In the genomic region with DNA sequence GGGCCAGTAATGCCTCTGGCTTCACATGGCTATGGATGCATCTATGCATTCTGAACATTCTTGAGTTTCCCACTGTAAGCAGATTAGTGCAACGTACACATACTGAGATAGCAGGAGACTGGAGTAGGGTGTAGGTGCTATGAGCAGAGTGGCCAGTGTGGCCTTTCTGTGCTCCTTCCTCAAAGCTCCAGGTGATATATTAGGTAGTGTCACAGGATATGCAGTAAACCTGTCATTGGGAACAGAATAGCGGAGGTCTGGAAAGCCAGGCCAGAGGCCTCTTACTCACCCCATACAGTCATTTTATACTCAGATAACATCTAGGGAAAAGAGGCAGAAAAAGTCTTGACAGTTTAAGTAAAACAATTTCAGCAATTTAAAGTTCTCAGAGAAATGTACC, we compare ENCODE assay signal across 27 mouse cellular contexts.
"Had no signal": no experiment of that assay in that cellular context is flagged by ENCODE, and none has a peak within 500 bp of the region (broad histone marks: within the 10 kb centered on the region; RNA-seq: fewer than 3 reads in every experiment).

No protein-coding gene starts in this region.

- H3K27ac ChIP-seq: gastrocnemius, adult 2 months; heart, embryonic 10.5 days; hindbrain, embryonic 10.5 days; hindbrain, embryonic 12.5 days; hindbrain, embryonic 14.5 days; intestine, embryonic 15.5 days; layer of hippocampus, adult 2 months; limb, embryonic 13.5 days; limb, embryonic 15.5 days; liver, embryonic 12.5 days; liver, embryonic 14.5 days had no signal

- H3K4me1 ChIP-seq: heart, embryonic 10.5 days; heart, embryonic 12.5 days; hindbrain, embryonic 12.5 days; intestine, embryonic 15.5 days; limb, embryonic 15.5 days; liver, embryonic 12.5 days had no signal

- DNase-seq: gastrocnemius, adult 2 months; gastrocnemius, postnatal 10 days; gastrocnemius, postnatal 25 days; heart, adult 18-20 months; heart, postnatal 10 days; heart, postnatal 4 days; kidney, adult 2 months; kidney, postnatal 14 days; kidney, postnatal 4 days; layer of hippocampus, adult 9-11 months; layer of hippocampus, postnatal 36 days; left cerebral cortex, postnatal 4 days; lung, adult 18-20 months had no signal

- H3K27me3 ChIP-seq: heart, embryonic 12.5 days; hindbrain, embryonic 12.5 days; intestine, embryonic 15.5 days; limb, embryonic 13.5 days; limb, embryonic 15.5 days; liver, embryonic 12.5 days had no signal

- H3K4me3 ChIP-seq: gastrocnemius, adult 2 months; heart, embryonic 10.5 days; heart, embryonic 12.5 days; hindbrain, embryonic 10.5 days; hindbrain, embryonic 12.5 days; intestine, embryonic 15.5 days; layer of hippocampus, adult 2 months; limb, embryonic 13.5 days; limb, embryonic 15.5 days; liver, embryonic 12.5 days had no signal

- H3K4me2 ChIP-seq: heart, embryonic 12.5 days; hindbrain, embryonic 12.5 days; hindbrain, embryonic 14.5 days; intestine, embryonic 15.5 days; limb, embryonic 13.5 days; limb, embryonic 15.5 days; liver, embryonic 12.5 days had no signal

- H3K9ac ChIP-seq: heart, embryonic 12.5 days; hindbrain, embryonic 12.5 days; hindbrain, embryonic 14.5 days; intestine, embryonic 15.5 days; limb, embryonic 13.5 days; limb, embryonic 15.5 days; liver, embryonic 12.5 days; liver, embryonic 14.5 days had no signal

- H3K9me3 ChIP-seq: heart, embryonic 10.5 days; heart, embryonic 12.5 days; hindbrain, embryonic 10.5 days; hindbrain, embryonic 12.5 days; intestine, embryonic 15.5 days; limb, embryonic 13.5 days; limb, embryonic 15.5 days; liver, embryonic 12.5 days had no signal

- H3K36me3 ChIP-seq: heart, embryonic 10.5 days; heart, embryonic 12.5 days; hindbrain, embryonic 10.5 days; hindbrain, embryonic 12.5 days; intestine, embryonic 15.5 days; limb, embryonic 13.5 days; limb, embryonic 15.5 days; liver, embryonic 12.5 days had no signal

- ATAC-seq: hindbrain, embryonic 16.5 days; inflammation-experienced regulatory T-cells, adult 6 months; intestine, embryonic 15.5 days; intestine, postnatal 0 days; liver, embryonic 12.5 days had no signal
